Mouse (Mus musculus) ES-E14 (cell line): ENCODE results near the gene Wdr62. TPM values are rescaled to one million over a fixed set of nuclear protein-coding genes. Genes with fewer than 3 reads are reported as not detected.

Experiments used
- DNase-seq: peaks from one replicate; pipeline ENCODE4 v3.0.0-alpha.2; 2013; ENCODE audit warnings: low read depth, low spot score
- H3K27ac ChIP-seq: 2 replicates; pipeline ENCODE4 v1.5.1; 2012; ENCODE audit warnings: low read depth, mild to moderate bottlenecking, low read length, moderate library complexity, mixed read lengths; ENCODE audit not compliant: poor library complexity, insufficient read depth, severe bottlenecking
- H3K36me3 ChIP-seq: 2 replicates; pipeline ENCODE4 v1.6.1; 2012; ENCODE audit warnings: mild to moderate bottlenecking, low read length, moderate library complexity, mixed read lengths; ENCODE audit not compliant: control insufficient read depth, poor library complexity, insufficient read depth, severe bottlenecking
- H3K4me1 ChIP-seq, 2 experiments: fragments of 150-350 bp in 1 of 2; sonication (generic) in 1 of 2; 2 replicates each; pipeline ENCODE4 v1.6.1; 2012; ENCODE audit warnings: low read length in 2 of 2, mild to moderate bottlenecking in 1 of 2, mixed read lengths in 1 of 2; ENCODE audit not compliant: control insufficient read depth in 2 of 2, insufficient read depth in 2 of 2, poor library complexity in 1 of 2
- H3K4me3 ChIP-seq, 2 experiments: fragments of 150-350 bp in 1 of 2; sonication (generic) in 1 of 2; 2 replicates each; pipeline ENCODE4 v1.5.1; 2012; ENCODE audit warnings: low read length in 2 of 2, low read depth in 1 of 2, mild to moderate bottlenecking in 1 of 2, mixed read lengths in 1 of 2; ENCODE audit not compliant: insufficient read depth in 1 of 2, poor library complexity in 1 of 2, severe bottlenecking in 1 of 2
- H3K9ac ChIP-seq: 2 replicates; pipeline ENCODE4 v1.6.1; 2012; ENCODE audit warnings: low read depth, mild to moderate bottlenecking, low read length, mixed read lengths; ENCODE audit not compliant: poor library complexity, insufficient read depth, severe bottlenecking
- H3K9me3 ChIP-seq: fragments of 150-350 bp; sonication (generic); 2 replicates; pipeline ENCODE4 v1.6.1; 2012; ENCODE audit warnings: low read depth, mild to moderate bottlenecking, low read length; ENCODE audit not compliant: control insufficient read depth, insufficient read depth
- CHD2 ChIP-seq: IDR thresholded peaks from 2 replicates; pipeline ENCODE4 v1.6.1; 2014; ENCODE audit warnings: mild to moderate bottlenecking, low read depth, low read length, inconsistent platforms
- HCFC1 ChIP-seq: IDR thresholded peaks from 2 replicates; pipeline ENCODE4 v1.6.1; 2012; ENCODE audit warnings: low read length, inconsistent platforms, borderline replicate concordance; ENCODE audit not compliant: insufficient read depth
- MAFK ChIP-seq: IDR thresholded peaks from 2 replicates; pipeline ENCODE4 v1.6.1; 2014; ENCODE audit warnings: mild to moderate bottlenecking, low read depth, low read length, inconsistent platforms; ENCODE audit not compliant: insufficient read depth
- ZC3H11A ChIP-seq: IDR thresholded peaks from 2 replicates; pipeline ENCODE4 v1.6.1; 2012; ENCODE audit warnings: low read depth, mild to moderate bottlenecking, inconsistent platforms, low read length, borderline replicate concordance
- ZNF384 ChIP-seq: IDR thresholded peaks from 2 replicates; pipeline ENCODE4 v1.6.1; 2012; ENCODE audit warnings: low read depth, low read length, inconsistent platforms
- in situ Hi-C, 2 experiments: fragments of 600-800 bp; cut with MboI; formaldehyde crosslinking; loops; one replicate each; pipeline ENCODE4 v1.15.1; 2025; ENCODE audit warnings: low sequenced_read_pairs in 2 of 2, inconsistent platforms in 1 of 2; ENCODE audit not compliant: unreplicated experiment in 2 of 2
- total RNA-seq: library from RNA; depleted of rRNA; stranded (reverse); fragments of 300-350 nt; gene quantifications from 2 replicates; pipeline ENCODE4 v1.2.3, GENCODE M21; 2012

Gene Wdr62
- total RNA-seq, 1 experiment = 21.6 TPM

DNA sequence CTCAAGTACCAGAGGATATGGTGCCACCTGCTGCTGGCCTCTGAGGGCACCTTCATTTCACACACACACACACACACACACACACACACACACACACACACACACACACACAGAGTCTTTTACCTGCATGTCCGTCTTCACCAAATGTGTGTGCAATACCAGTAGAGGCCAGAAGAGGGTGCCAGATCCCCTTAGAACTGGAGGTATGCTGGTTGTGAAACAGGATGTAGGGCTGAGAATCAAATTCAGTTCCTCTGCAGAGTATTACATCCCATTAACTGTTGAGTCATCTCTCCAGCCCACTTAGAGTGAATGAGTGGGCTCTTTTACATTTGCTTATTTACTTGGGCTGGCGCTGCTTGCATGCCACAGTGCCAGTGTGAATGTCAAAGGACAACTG is 45.1 kb upstream of the Wdr62 start:
- Histone ChIP-seq H3K27ac (no peak overlapping the region), H3K9me3 (no peaks in the 10 kb centered on the region), H3K4me3 (no peak overlapping the region), H3K9ac (no peak overlapping the region), H3K4me1 (peaks cover 4 to 8% of the 10 kb centered on the region in 2 experiments; a peak in 2 of 4 replicates), H3K36me3 (peaks cover 3% of the 10 kb centered on the region; the same call in 1 of the 2 replicates)
- no peak for TF ChIP-seq ZNF384
- no peak for TF ChIP-seq HCFC1
- peak; percentile 60 for TF ChIP-seq ZC3H11A
- TF ChIP-seq MAFK = no peak
- in situ Hi-C loops = no loop called here
- peak; percentile 87 for DNase-seq

- Histone ChIP-seq H3K4me1 (peaks cover 4 to 8% of the 10 kb centered on the region in 2 experiments; a peak in 2 of 4 replicates), H3K9ac (no peak overlapping the region), H3K27ac (no peak overlapping the region), H3K9me3 (no peaks in the 10 kb centered on the region), H3K4me3 (no peak overlapping the region), H3K36me3 (peaks cover 3% of the 10 kb centered on the region; the same call in 1 of the 2 replicates)
- in situ Hi-C loops = no loop called here
- DNase-seq = no peak
- no peak for TF ChIP-seq MAFK
- no peak for TF ChIP-seq CHD2
- no peak for TF ChIP-seq HCFC1
- TF ChIP-seq ZNF384 = no peak
- TF ChIP-seq ZC3H11A = no peak
Measured at GRCm38 (mm10) chr7:30324300-30324944, 44.2 kb upstream of the Wdr62 start.

DNA sequence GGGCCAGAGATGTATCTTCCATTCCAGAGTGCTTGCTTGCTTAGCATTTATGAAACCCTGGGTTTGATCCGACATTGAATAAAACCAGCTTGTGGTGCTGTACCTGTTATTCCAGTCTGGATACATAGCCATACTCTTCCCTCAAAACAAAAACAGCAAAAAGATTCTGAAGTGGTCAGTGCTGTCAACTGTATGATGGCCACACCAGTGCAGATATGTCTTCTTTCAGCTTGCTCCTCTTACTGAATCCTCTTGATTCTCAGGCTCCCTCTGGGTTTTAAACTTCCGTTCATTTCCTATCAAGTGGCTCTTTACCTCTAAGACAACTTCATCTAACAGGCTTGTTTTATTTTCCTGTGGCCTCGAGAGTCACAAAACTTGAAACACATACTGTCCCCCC is 43.6 kb upstream of the Wdr62 start, which contains the start of gene Sdhaf1:
Gene Sdhaf1, minus strand, starts transcription at position 101 of the 400 bp plus-strand sequence.
- H3K9ac ChIP-seq = peak within 1 kb of the TSS; percentile 76; the same call in 1 of the 2 replicates
- peak within 1 kb of the TSS; percentile 62 to 98 for H3K4me3 ChIP-seq
- no peak for TF ChIP-seq ZNF384
- TF ChIP-seq ZC3H11A = no peak
- no peak for TF ChIP-seq CHD2
- no peak for TF ChIP-seq MAFK
- no peak for TF ChIP-seq HCFC1
- in situ Hi-C loops = no loop called here
- H3K9me3 ChIP-seq = no peaks in the 10 kb centered on the region
- peaks cover 3% of the 10 kb centered on the region; the same call in 1 of the 2 replicates for H3K36me3 ChIP-seq
- peaks cover 4 to 7% of the 10 kb centered on the region in 2 experiments; a peak in 2 of 4 replicates for H3K4me1 ChIP-seq
- DNase-seq = no peak
- H3K27ac ChIP-seq = peak within 1 kb of the TSS; percentile 56; the same call in 1 of the 2 replicates

DNA sequence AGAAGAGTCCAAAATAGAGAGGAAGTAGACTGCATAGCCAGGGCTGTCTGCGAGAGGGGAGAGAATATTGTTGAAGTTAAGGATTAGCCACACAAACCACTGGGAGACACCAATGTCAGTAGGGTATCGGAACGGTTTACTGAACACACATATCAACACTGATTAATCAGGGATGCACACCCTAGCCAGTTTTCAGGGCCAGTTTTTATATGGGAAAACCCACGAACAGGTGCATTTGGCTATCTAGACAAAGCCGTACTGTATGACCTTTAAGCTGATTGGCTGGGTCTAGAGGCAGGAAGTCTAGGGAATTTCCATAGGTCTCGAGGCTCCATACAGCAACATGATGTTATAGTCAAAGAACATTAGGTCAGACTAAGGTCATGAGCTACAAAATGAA is 42.6 kb upstream of the Wdr62 start:
- Histone ChIP-seq H3K4me3 (peak overlapping the region; percentile 62 to 98), H3K36me3 (peaks cover 3% of the 10 kb centered on the region; the same call in 1 of the 2 replicates), H3K4me1 (peaks cover 3 to 4% of the 10 kb centered on the region in 2 experiments; a peak in 2 of 4 replicates), H3K9ac (peak overlapping the region; percentile 76; the same call in 1 of the 2 replicates), H3K9me3 (no peaks in the 10 kb centered on the region), H3K27ac (peak overlapping the region; percentile 56; the same call in 1 of the 2 replicates)
- no peak for DNase-seq
- in situ Hi-C loops = no loop called here
- TF ChIP-seq ZC3H11A (no peak), HCFC1 (no peak), MAFK (no peak), CHD2 (no peak), ZNF384 (no peak)
